Mouse (Mus musculus): ENCODE measurements around the gene Vps37c. TPM values are rescaled to one million over a fixed set of nuclear protein-coding genes. Genes with fewer than 3 reads are reported as not detected.

Gene Vps37c
- polyA plus RNA-seq, 1 experiment from 2014 or later = 33.1 TPM

DNA sequence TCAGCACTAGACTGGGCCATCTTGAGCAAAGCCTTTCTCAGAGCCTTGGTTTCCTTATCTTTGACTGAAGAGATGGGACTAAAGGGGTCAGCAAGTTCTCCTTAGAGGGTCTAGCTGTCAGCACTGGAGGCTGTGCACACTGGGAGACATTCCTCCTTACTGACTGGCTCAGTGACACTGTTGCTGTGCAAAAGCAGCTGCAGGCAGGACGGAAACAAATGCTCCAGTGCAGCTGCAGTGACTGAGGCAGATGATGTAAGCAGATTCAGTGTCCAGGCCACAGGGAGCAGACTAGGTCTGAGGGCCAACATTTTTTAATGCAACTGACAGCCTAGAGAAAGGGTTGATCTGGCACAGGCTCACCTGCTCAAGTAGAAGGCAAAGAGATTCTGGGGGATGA lies 15.3 kb upstream of the Vps37c start:
- DNase-seq = no peak
- Histone ChIP-seq H3K9me3 (ENCODE audit: low read depth, low read length) (no peaks in the 10 kb centered on the region), H3K27me3 (ENCODE audit: insufficient read depth, low read length) (no peaks in the 10 kb centered on the region), H3K36me3 (ENCODE audit: insufficient read depth) (no peaks in the 10 kb centered on the region), H3K27ac (ENCODE audit: low read depth) (no peak overlapping the region), H3K9ac (no peak overlapping the region), H3K4me1 (ENCODE audit: insufficient read depth) (no peaks in the 10 kb centered on the region), H3K4me3 (ENCODE audit: low read depth, low read length) (no peak overlapping the region), H3K4me2 (no peak overlapping the region)
- ATAC-seq (ENCODE audit: insufficient read depth) = no peak
- 48% methylated on average over 1 of the region's 1 CpGs for WGBS
- no peak for TF ChIP-seq CTCF (IDR thresholded peaks at IDR 0.05; ENCODE audit: low read depth)

DNA sequence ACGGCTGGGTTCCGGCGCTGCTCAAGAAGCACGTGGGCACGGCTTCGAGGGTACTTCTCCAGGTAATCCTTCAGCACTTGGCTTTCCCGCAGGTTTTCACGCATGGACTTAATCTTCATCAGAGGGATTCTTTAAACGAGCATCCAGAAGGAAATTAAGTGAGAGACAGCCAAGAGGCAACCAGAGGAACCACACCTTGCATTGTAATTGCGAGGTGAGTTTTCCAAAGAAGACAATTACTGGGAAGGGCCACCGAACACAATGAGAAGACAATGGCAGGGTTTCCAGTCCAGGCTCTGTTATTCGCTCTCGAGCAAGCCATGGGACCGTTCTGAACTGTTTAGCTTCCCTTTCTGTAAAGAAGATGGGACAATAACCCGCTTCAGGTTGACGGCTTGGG lies 11.9 kb upstream of the Vps37c start:
- Histone ChIP-seq H3K27ac (ENCODE audit: low read depth) (no peak overlapping the region), H3K4me2 (no peak overlapping the region), H3K9ac (no peak overlapping the region), H3K9me3 (ENCODE audit: low read depth, low read length) (no peaks in the 10 kb centered on the region), H3K27me3 (ENCODE audit: insufficient read depth, low read length) (no peaks in the 10 kb centered on the region), H3K4me1 (ENCODE audit: insufficient read depth) (no peaks in the 10 kb centered on the region), H3K4me3 (ENCODE audit: low read depth, low read length) (no peak overlapping the region), H3K36me3 (ENCODE audit: insufficient read depth) (no peaks in the 10 kb centered on the region)
- TF ChIP-seq CTCF (IDR thresholded peaks at IDR 0.05; ENCODE audit: low read depth) = no peak
- DNase-seq (no peak), ATAC-seq (ENCODE audit: insufficient read depth) (no peak)
- 78% methylated on average over 16 of the region's 16 CpGs for WGBS

DNA sequence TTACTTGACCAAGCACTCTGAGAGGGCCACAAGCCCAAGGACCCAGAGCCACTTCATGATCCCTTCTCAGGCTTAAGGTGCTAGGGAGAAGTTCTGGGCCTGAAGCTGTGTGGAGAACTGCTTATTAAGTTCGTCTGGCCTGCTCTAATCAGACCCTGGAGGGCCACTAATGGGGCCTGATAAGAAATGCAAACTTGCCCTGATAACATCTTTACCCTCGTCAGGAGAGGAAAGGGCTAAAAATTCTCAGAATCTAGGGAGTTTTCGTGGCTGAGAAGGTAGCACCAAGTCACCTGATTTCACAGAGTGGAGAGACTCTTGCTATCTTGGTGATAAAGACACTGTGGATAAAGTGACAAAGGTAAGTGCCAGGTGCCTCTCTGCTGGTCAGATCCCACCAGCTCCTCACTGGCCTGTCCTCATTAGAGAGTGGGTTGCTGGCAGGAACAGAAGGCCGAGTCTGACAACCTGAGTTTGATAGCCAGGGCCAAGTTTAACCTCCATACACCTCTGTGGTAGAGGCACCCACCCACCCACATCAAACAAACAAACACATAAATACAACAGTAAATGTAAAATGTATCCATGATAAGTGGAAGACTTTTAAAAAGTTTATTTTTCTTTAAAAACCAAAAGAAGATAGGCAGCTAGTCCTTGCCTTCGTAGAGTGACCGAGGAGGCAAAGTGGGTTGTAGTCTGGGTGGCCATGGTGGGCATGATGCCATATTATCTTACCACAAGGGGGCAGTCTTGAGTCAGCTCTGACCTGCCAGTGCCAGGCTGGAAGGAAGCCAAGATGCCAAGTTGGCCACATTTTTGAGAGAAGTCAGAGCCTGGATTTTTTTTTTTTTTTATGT lies 10.4 kb upstream of the Vps37c start, which contains the start of gene Pga5:
Pga5 (minus strand) TSS at position 157 of the 857 bp plus-strand sequence.
- H3K36me3 ChIP-seq (ENCODE audit: insufficient read depth) = no peaks in the 10 kb centered on the region

DNA sequence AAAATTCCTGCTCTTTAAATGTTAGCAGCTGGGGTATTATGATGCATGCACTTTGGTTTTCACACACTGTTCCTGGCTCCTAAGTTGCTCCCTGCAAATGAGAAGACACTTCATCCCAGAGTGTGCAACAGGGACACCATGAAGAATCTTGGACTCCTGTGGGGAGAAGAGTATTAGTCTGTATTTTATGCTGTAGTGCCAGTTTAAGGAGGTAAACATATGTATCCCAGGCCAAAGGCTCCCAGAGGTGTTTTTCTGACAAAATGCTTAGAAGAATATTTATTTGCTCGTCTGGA lies 9.8 kb upstream of the Vps37c start:
- TF ChIP-seq CTCF (IDR thresholded peaks at IDR 0.05; ENCODE audit: low read depth) = no peak
- H3K27ac ChIP-seq (ENCODE audit: low read depth) = no peak overlapping the region
- H3K9ac ChIP-seq = no peak overlapping the region
- DNase-seq (no peak), ATAC-seq (ENCODE audit: insufficient read depth) (no peak)
- no peaks in the 10 kb centered on the region for H3K9me3 ChIP-seq (ENCODE audit: low read depth, low read length)
- H3K4me2 ChIP-seq = no peak overlapping the region
- no peaks in the 10 kb centered on the region for H3K36me3 ChIP-seq (ENCODE audit: insufficient read depth)
- H3K27me3 ChIP-seq (ENCODE audit: insufficient read depth, low read length) = no peaks in the 10 kb centered on the region
- H3K4me3 ChIP-seq (ENCODE audit: low read depth, low read length) = no peak overlapping the region
- 60% methylated on average over 1 of the region's 1 CpGs for WGBS
- no peaks in the 10 kb centered on the region for H3K4me1 ChIP-seq (ENCODE audit: insufficient read depth)

More for the DNA sequence above, 10.4 kb upstream of the Vps37c start, which contains the start of gene Pga5:
- WGBS = 22% methylated on average over 6 of the region's 6 CpGs
- no peaks in the 10 kb centered on the region for H3K4me1 ChIP-seq (ENCODE audit: insufficient read depth)
- H3K9me3 ChIP-seq (ENCODE audit: low read depth, low read length) = no peaks in the 10 kb centered on the region
- no peak within 1 kb of the TSS for H3K9ac ChIP-seq
- DNase-seq (peak; percentile 90), ATAC-seq (ENCODE audit: insufficient read depth) (no peak)
- no peak within 1 kb of the TSS for H3K4me2 ChIP-seq
- TF ChIP-seq CTCF (IDR thresholded peaks at IDR 0.05; ENCODE audit: low read depth) = peak; percentile 93
- H3K4me3 ChIP-seq (ENCODE audit: low read depth, low read length) = no peak within 1 kb of the TSS
- H3K27me3 ChIP-seq (ENCODE audit: insufficient read depth, low read length) = no peaks in the 10 kb centered on the region
- H3K27ac ChIP-seq (ENCODE audit: low read depth) = no peak within 1 kb of the TSS

DNA sequence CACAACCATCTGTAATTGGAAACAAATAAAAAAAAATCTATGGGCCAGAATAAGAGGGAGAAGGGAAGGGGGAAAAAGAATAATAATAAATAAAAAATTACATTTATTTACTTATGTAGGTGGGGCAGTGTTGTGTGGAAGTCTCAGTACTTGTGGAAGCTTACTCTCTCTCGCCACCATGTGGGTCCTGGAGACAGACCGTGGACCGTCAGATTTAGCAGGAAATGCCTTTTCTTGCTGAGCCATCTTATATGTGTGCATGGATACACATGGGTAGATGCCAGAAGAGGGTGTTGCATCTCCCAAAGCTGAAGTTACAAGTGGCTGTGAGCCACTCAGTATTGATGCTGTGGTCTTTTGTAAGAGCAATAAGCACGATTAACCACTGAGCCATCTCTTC lies 7.0 kb upstream of the Vps37c start:
- H3K9ac ChIP-seq = no peak overlapping the region
- no peak overlapping the region for H3K27ac ChIP-seq (ENCODE audit: low read depth)
- H3K4me1 ChIP-seq (ENCODE audit: insufficient read depth) = no peaks in the 10 kb centered on the region
- H3K36me3 ChIP-seq (ENCODE audit: insufficient read depth) = no peaks in the 10 kb centered on the region
- H3K4me2 ChIP-seq = no peak overlapping the region
- H3K9me3 ChIP-seq (ENCODE audit: low read depth, low read length) = no peaks in the 10 kb centered on the region
- H3K4me3 ChIP-seq (ENCODE audit: low read depth, low read length) = no peak overlapping the region
- WGBS = 50% methylated on average over 4 of the region's 4 CpGs
- no peak for DNase-seq
- no peak for ATAC-seq (ENCODE audit: insufficient read depth)
- peak; percentile 12; the same call in 1 of the 2 replicates for TF ChIP-seq CTCF (IDR thresholded peaks at IDR 0.05; ENCODE audit: low read depth)
- H3K27me3 ChIP-seq (ENCODE audit: insufficient read depth, low read length) = no peaks in the 10 kb centered on the region

DNA sequence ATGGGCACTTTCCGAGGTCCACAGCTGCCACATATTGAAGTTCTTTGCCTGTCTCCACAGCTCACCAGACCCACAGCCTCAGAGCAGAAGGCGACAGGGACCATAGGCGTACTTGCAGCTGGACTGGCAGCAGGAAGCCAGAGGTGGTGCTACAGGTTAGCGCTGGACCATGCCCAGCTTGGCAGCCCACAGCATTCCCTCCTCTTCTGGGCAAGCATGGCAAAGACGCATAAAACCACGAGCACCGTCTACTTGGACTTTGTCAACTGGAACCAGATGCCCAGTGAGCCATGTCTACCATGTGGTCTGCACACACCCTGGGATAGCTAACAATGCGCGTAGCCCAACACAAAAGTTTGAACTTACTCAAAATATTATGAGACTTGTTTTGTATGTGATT lies 3.5 kb upstream of the Vps37c start:
- no peak overlapping the region for H3K4me2 ChIP-seq
- H3K9ac ChIP-seq = no peak overlapping the region
- TF ChIP-seq CTCF (IDR thresholded peaks at IDR 0.05; ENCODE audit: low read depth) = no peak
- H3K9me3 ChIP-seq (ENCODE audit: low read depth, low read length) = no peaks in the 10 kb centered on the region
- 88% methylated on average over 9 of the region's 9 CpGs for WGBS
- ATAC-seq (ENCODE audit: insufficient read depth) (no peak), DNase-seq (no peak)
- peaks cover 7% of the 10 kb centered on the region for H3K4me1 ChIP-seq (ENCODE audit: insufficient read depth)
- no peaks in the 10 kb centered on the region for H3K36me3 ChIP-seq (ENCODE audit: insufficient read depth)
- H3K27ac ChIP-seq (ENCODE audit: low read depth) = no peak overlapping the region
- H3K27me3 ChIP-seq (ENCODE audit: insufficient read depth, low read length) = no peaks in the 10 kb centered on the region
- no peak overlapping the region for H3K4me3 ChIP-seq (ENCODE audit: low read depth, low read length)

DNA sequence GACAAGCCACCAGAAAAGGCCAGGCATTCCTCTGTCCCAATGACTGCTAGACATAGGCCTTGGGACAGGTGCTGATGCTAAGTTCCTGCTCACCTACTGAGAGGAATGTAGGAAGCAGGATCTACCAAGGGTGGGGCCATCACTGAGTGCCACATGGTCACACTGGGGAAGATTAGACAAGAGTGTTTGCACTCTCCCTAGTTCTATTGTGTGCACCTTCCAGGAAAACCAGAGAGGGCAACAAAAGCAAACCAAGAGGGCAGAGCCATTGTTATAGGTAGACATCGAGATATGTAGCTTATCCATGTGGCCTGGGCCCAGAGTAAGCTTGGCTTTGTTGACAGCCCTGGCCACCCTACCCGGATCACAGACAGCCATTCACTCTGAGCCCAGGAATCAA lies 2.8 kb upstream of the Vps37c start:
- H3K9ac ChIP-seq = no peak overlapping the region
- peaks cover 14% of the 10 kb centered on the region for H3K4me1 ChIP-seq (ENCODE audit: insufficient read depth)
- H3K9me3 ChIP-seq (ENCODE audit: low read depth, low read length) = no peaks in the 10 kb centered on the region
- no peak overlapping the region for H3K4me2 ChIP-seq
- ATAC-seq (ENCODE audit: insufficient read depth) (no peak), DNase-seq (no peak)
- no peaks in the 10 kb centered on the region for H3K27me3 ChIP-seq (ENCODE audit: insufficient read depth, low read length)
- H3K4me3 ChIP-seq (ENCODE audit: low read depth, low read length) = no peak overlapping the region
- H3K27ac ChIP-seq (ENCODE audit: low read depth) = no peak overlapping the region
- 61% methylated on average over 2 of the region's 2 CpGs for WGBS
- no peaks in the 10 kb centered on the region for H3K36me3 ChIP-seq (ENCODE audit: insufficient read depth)
- no peak for TF ChIP-seq CTCF (IDR thresholded peaks at IDR 0.05; ENCODE audit: low read depth)
